Comparison of ENCODE assay signal across 7 mouse cellular contexts in genomic region chr19:29100874-29101542, GRCm38 (mm10). TPM values are rescaled to one million over a fixed set of nuclear protein-coding genes. Genes with fewer than 3 reads are reported as not detected.
DNase-seq lines count a peak whose midpoint lies in the region; ATAC-seq and TF ChIP-seq lines count a peak whose summit lies in the region.

Gene Rcl1, plus strand, starts transcription at chr19:29101375.

- H3K4me2 ChIP-seq in embryonic facial prominence, embryonic 12.5 days (replicated peaks): peak within 1 kb of the TSS; percentile 74
- peak within 1 kb of the TSS; percentile 76 for H3K4me2 ChIP-seq in limb, embryonic 12.5 days
- peak within 1 kb of the TSS; percentile 82 for H3K4me2 ChIP-seq in midbrain, embryonic 15.5 days

- WGBS in embryonic facial prominence, embryonic 12.5 days: under 1% methylated on average over 58 of the region's 58 CpGs
- under 1% methylated on average over 57 of the region's 58 CpGs for WGBS in kidney, adult 2 months
- WGBS in limb, embryonic 12.5 days: under 1% methylated on average over 58 of the region's 58 CpGs
- WGBS in midbrain, embryonic 15.5 days: under 1% methylated on average over 58 of the region's 58 CpGs
- under 1% methylated on average over 56 of the region's 58 CpGs for WGBS in spleen, adult 2 months

- peak; percentile 100 for ATAC-seq in embryonic facial prominence, embryonic 12.5 days (ENCODE audit: insufficient number of reproducible peaks, insufficient read depth, low FRiP score, low TSS enrichment)
- ATAC-seq in limb, embryonic 12.5 days (ENCODE audit: insufficient number of reproducible peaks, insufficient read depth, low FRiP score, low TSS enrichment, low read depth): peak; percentile 100
- peak; percentile 100 for ATAC-seq in midbrain, embryonic 15.5 days (replicated peaks)

- no peaks in the 10 kb centered on the region for H3K9me3 ChIP-seq in embryonic facial prominence, embryonic 12.5 days
- no peaks in the 10 kb centered on the region for H3K9me3 ChIP-seq in limb, embryonic 12.5 days
- no peaks in the 10 kb centered on the region for H3K9me3 ChIP-seq in midbrain, embryonic 15.5 days

- DNase-seq in adrenal gland, postnatal 25 days: peak; percentile 95
- DNase-seq in heart, adult 18-20 months: peak; percentile 94 to 98
- peak; percentile 97 for DNase-seq in kidney, adult 2 months
- peak; percentile 90 to 93 for DNase-seq in spleen, adult 2 months (ENCODE audit: low read depth in 1 of 2, low spot score in 2 of 2)

- H3K4me1 ChIP-seq in embryonic facial prominence, embryonic 12.5 days: peaks cover 7% of the 10 kb centered on the region; the same call in 1 of the 2 replicates
- H3K4me1 ChIP-seq in kidney, adult 2 months (ENCODE audit: control insufficient read depth, insufficient read depth, low read length): no peaks in the 10 kb centered on the region
- peaks cover 7% of the 10 kb centered on the region for H3K4me1 ChIP-seq in limb, embryonic 12.5 days (replicated peaks)
- peaks cover 11% of the 10 kb centered on the region for H3K4me1 ChIP-seq in midbrain, embryonic 15.5 days
- H3K4me1 ChIP-seq in spleen, adult 2 months (ENCODE audit: control insufficient read depth, insufficient read depth, insufficient read length): 0 out of 2 replicates have a peak, but pooled peaks cover 2% of the 10 kb centered on the region

- H3K9ac ChIP-seq in embryonic facial prominence, embryonic 12.5 days: peak within 1 kb of the TSS; percentile 78
- H3K9ac ChIP-seq in limb, embryonic 12.5 days (replicated peaks): peak within 1 kb of the TSS; percentile 77
- H3K9ac ChIP-seq in midbrain, embryonic 15.5 days: peak within 1 kb of the TSS; percentile 65

- TF ChIP-seq CTCF in kidney, adult 2 months (conservative IDR thresholded peaks at IDR 0.05; ENCODE audit: insufficient read depth, insufficient read length, low read depth, low read length): no peak
- no peak for TF ChIP-seq CTCF in spleen, adult 2 months (IDR thresholded peaks at IDR 0.05; ENCODE audit: extremely low read depth, insufficient read depth, insufficient read length, insufficient replicate concordance)

- H3K4me3 ChIP-seq in embryonic facial prominence, embryonic 12.5 days: peak within 1 kb of the TSS; percentile 97
- peak within 1 kb of the TSS; percentile 98 for H3K4me3 ChIP-seq in kidney, adult 2 months (ENCODE audit: insufficient read depth, low read depth, low read length)
- H3K4me3 ChIP-seq in limb, embryonic 12.5 days (replicated peaks): peak within 1 kb of the TSS; percentile 91
- H3K4me3 ChIP-seq in midbrain, embryonic 15.5 days: peak within 1 kb of the TSS; percentile 90
- H3K4me3 ChIP-seq in spleen, adult 2 months (ENCODE audit: extremely low read depth, insufficient read depth, insufficient read length): peak within 1 kb of the TSS; percentile 92

- H3K27ac ChIP-seq in embryonic facial prominence, embryonic 12.5 days: peak within 1 kb of the TSS; percentile 55
- H3K27ac ChIP-seq in kidney, adult 2 months (ENCODE audit: insufficient read depth, low read depth, low read length): no peak within 1 kb of the TSS
- peak within 1 kb of the TSS; percentile 81 for H3K27ac ChIP-seq in limb, embryonic 12.5 days
- H3K27ac ChIP-seq in midbrain, embryonic 15.5 days: peak within 1 kb of the TSS; percentile 75
- H3K27ac ChIP-seq in spleen, adult 2 months (ENCODE audit: insufficient read depth, low read length): peak within 1 kb of the TSS; percentile 4; the same call in 1 of the 2 replicates

- H3K27me3 ChIP-seq in embryonic facial prominence, embryonic 12.5 days: no peaks in the 10 kb centered on the region
- H3K27me3 ChIP-seq in kidney, adult 2 months (replicated peaks; ENCODE audit: control insufficient read depth, insufficient read depth, low read length): no peaks in the 10 kb centered on the region
- H3K27me3 ChIP-seq in limb, embryonic 12.5 days: no peaks in the 10 kb centered on the region
- H3K27me3 ChIP-seq in midbrain, embryonic 15.5 days (replicated peaks): no peaks in the 10 kb centered on the region
- no peaks in the 10 kb centered on the region for H3K27me3 ChIP-seq in spleen, adult 2 months (ENCODE audit: control insufficient read depth, insufficient read depth, low read length)

- H3K36me3 ChIP-seq in embryonic facial prominence, embryonic 12.5 days: no peaks in the 10 kb centered on the region
- H3K36me3 ChIP-seq in kidney, adult 2 months (ENCODE audit: control insufficient read depth, insufficient read depth, low read length): no peaks in the 10 kb centered on the region
- H3K36me3 ChIP-seq in limb, embryonic 12.5 days: no peaks in the 10 kb centered on the region
- no peaks in the 10 kb centered on the region for H3K36me3 ChIP-seq in midbrain, embryonic 15.5 days (replicated peaks)
- H3K36me3 ChIP-seq in spleen, adult 2 months (ENCODE audit: control insufficient read depth, insufficient read depth, low read length): no peaks in the 10 kb centered on the region

- peak; percentile 26 for TF ChIP-seq POLR2A in kidney, adult 2 months (IDR thresholded peaks at IDR 0.05; ENCODE audit: low read depth, low read length)
- TF ChIP-seq POLR2A in spleen, adult 2 months (IDR thresholded peaks at IDR 0.05; ENCODE audit: low read depth, low read length): peak; percentile 16; the same call in 1 of the 2 replicates

RNA-seq across cellular contexts. Expression of gene Rcl1, which starts in this region (rescaled TPM):
- total RNA-seq in adrenal gland, postnatal 25 days (2021): 32.4 and 32.9 TPM in 2 replicates
- 62.9 TPM in 2 replicates for polyA plus RNA-seq in embryonic facial prominence, embryonic 12.5 days (2016; fragmentation: Nextera tagmentation; extraction: Ambion mirVana)
- total RNA-seq in heart, adult 18-20 months (2021): 1 to 10 TPM; 4.2 to 5.9 TPM
- polyA plus RNA-seq in kidney, adult 2 months (2012; rRNA removed): 16.9 and 17.6 TPM in 2 replicates
- 59.3 and 61.5 TPM in 2 replicates for polyA plus RNA-seq in limb, embryonic 12.5 days (2016; fragmentation: Nextera tagmentation; extraction: Ambion mirVana)
- 32.8 and 36.3 TPM in 2 replicates for polyA plus RNA-seq in midbrain, embryonic 15.5 days (2015; fragmentation: Nextera tagmentation; extraction: Ambion mirVana)
- 12.7 and 16.0 TPM in 2 replicates for polyA plus RNA-seq in spleen, adult 2 months (2012; rRNA removed)
